Mouse (Mus musculus): ENCODE data around the gene Ppp1r16b.

- TF ChIP-seq CTCF (IDR thresholded peaks at IDR 0.05; ENCODE audit: low read depth, low read length) = no peak
- TF ChIP-seq POLR2A (IDR thresholded peaks at IDR 0.05; ENCODE audit: insufficient read depth, low read length) = no peak
Observed at GRCm38 (mm10) chr2:158770126-158770757, 105.0 kb downstream of the Ppp1r16b start.

All from ES-Bruce4 (cell line).